Mouse (Mus musculus) heart, adult 2 months (tissue): ENCODE results near the gene Akap6. TPM values are rescaled to one million over a fixed set of nuclear protein-coding genes. Genes with fewer than 3 reads are reported as not detected.
A peak's percentile ranks its signal among the peaks of the same experiment; 100 is the strongest.

Source experiments
- DNase-seq, 2 experiments: peaks; one replicate each; pipeline ENCODE4 v3.0.0; 2021
- H3K27ac ChIP-seq: fragments of 200-600 bp; 2 replicates; pipeline ENCODE4 v1.8.1; 2022
- H3K27me3 ChIP-seq: fragments of 200-500 bp; 2 replicates; pipeline ENCODE4 v1.6.1; 2012; ENCODE audit warnings: mild to moderate bottlenecking, low read length, inconsistent platforms, mixed read lengths; ENCODE audit not compliant: control insufficient read depth, insufficient read depth
- H3K36me3 ChIP-seq: fragments of 200-500 bp; 2 replicates; pipeline ENCODE4 v1.6.1; 2012; ENCODE audit warnings: low read length, inconsistent platforms; ENCODE audit not compliant: control insufficient read depth, insufficient read depth
- H3K4me1 ChIP-seq: fragments of 200-500 bp; 2 replicates; pipeline ENCODE4 v1.6.1; 2011; ENCODE audit warnings: low read length; ENCODE audit not compliant: control insufficient read depth, insufficient read depth
- H3K4me3 ChIP-seq: fragments of 200-600 bp; 2 replicates; pipeline ENCODE4 v1.8.1; 2022
- H3K79me2 ChIP-seq: fragments of 200-500 bp; replicated peaks from 2 replicates; pipeline ENCODE4 v1.6.1; 2012; ENCODE audit warnings: mild to moderate bottlenecking, inconsistent platforms, low read length, moderate library complexity, mixed read lengths; ENCODE audit not compliant: control insufficient read depth, insufficient read depth
- H3K9ac ChIP-seq: fragments of 200-500 bp; 2 replicates; pipeline ENCODE4 v1.6.1; 2012; ENCODE audit warnings: low read depth, mild to moderate bottlenecking, control low read depth, inconsistent platforms, low read length, mixed read lengths
- CTCF ChIP-seq: fragments of 200-600 bp; IDR thresholded peaks from 2 replicates; pipeline ENCODE4 v1.8.1; 2022; ENCODE audit warnings: antibody characterized with exemption, mild to moderate bottlenecking, moderate library complexity
- EP300 ChIP-seq: fragments of 200-500 bp; IDR thresholded peaks from 2 replicates; pipeline ENCODE4 v1.6.1; 2011; ENCODE audit warnings: low read depth, low read length, control low read depth; ENCODE audit not compliant: insufficient read depth
- POLR2A ChIP-seq: fragments of 200-500 bp; IDR thresholded peaks from 2 replicates; pipeline ENCODE4 v1.6.1; 2011; ENCODE audit warnings: mild to moderate bottlenecking, low read depth, low read length, control low read depth; ENCODE audit not compliant: insufficient read depth
- WGBS: fragments of 180-500 bp; shearing (Covaris S2); methylation state at CpG from one replicate; pipeline ENCODE4 v1.1.7; 2018; 5-methylcytosine and 5-hydroxymethylcytosine counted together
- intact Hi-C: fragments of 180-260 bp; cut with DNase I; formaldehyde crosslinking; loops from one replicate; pipeline ENCODE4 v1.15.1; 2025
- polyA plus RNA-seq: library from polyadenylated mRNA; depleted of rRNA; stranded (reverse); fragments of >200 nt; gene quantifications from 2 replicates; pipeline ENCODE4 v1.2.3, GENCODE M21; 2012
- total RNA-seq, 2 experiments: library from RNA; stranded (reverse); gene quantifications; 2 replicates each; pipeline ENCODE4 v1.2.3; 2021

Akap6 gene
- total and polyA plus RNA-seq, 3 experiments, result 14.1 to 100 (median 94.6) TPM

- no peaks in the 10 kb centered on the region; the same call in none of the 2 replicates for H3K4me1 ChIP-seq
- H3K79me2 ChIP-seq, result no peaks in the 10 kb centered on the region
- no peak for DNase-seq
- H3K36me3 ChIP-seq, result peaks cover 5% of the 10 kb centered on the region
- H3K27me3 ChIP-seq, result no peaks in the 10 kb centered on the region
- no peak overlapping the region for H3K4me3 ChIP-seq
- 75% methylated on average over 6 of the region's 6 CpGs for WGBS
- intact Hi-C loops, result no loop called here
- no peak overlapping the region for H3K27ac ChIP-seq
- TF ChIP-seq EP300 (no peak), POLR2A (no peak), CTCF (no peak)
- no peak overlapping the region for H3K9ac ChIP-seq
Measured at GRCm38 (mm10) chr12:53029910-53030309, 330.7 kb downstream of the Akap6 start.

GRCm38 (mm10) chr12:53032762-53033161 is 333.6 kb downstream of the Akap6 start:
- Histone ChIP-seq H3K9ac (no peak overlapping the region), H3K4me1 (no peaks in the 10 kb centered on the region; the same call in none of the 2 replicates), H3K36me3 (peaks cover 5% of the 10 kb centered on the region), H3K4me3 (peak overlapping the region; percentile 6; the same call in 1 of the 2 replicates), H3K79me2 (no peaks in the 10 kb centered on the region), H3K27ac (peak overlapping the region; percentile 69), H3K27me3 (no peaks in the 10 kb centered on the region)
- intact Hi-C loops, result no loop called here
- 9% methylated on average over 7 of the region's 7 CpGs for WGBS
- peak; percentile 35 to 58 for DNase-seq
- TF ChIP-seq EP300 (no peak), CTCF (peak; percentile 26; the same call in 1 of the 2 replicates)

- 6% methylated on average over 14 of the region's 14 CpGs for WGBS
- H3K9ac ChIP-seq, result peak overlapping the region; percentile 34; the same call in 1 of the 2 replicates
- peak overlapping the region; percentile 69 for H3K27ac ChIP-seq
- DNase-seq, result peak; percentile 40 to 48
- H3K4me1 ChIP-seq, result no peaks in the 10 kb centered on the region; the same call in none of the 2 replicates
- H3K27me3 ChIP-seq, result no peaks in the 10 kb centered on the region
- TF ChIP-seq CTCF (no peak), POLR2A (no peak), EP300 (no peak)
- no peaks in the 10 kb centered on the region for H3K79me2 ChIP-seq
- peak overlapping the region; percentile 6; the same call in 1 of the 2 replicates for H3K4me3 ChIP-seq
- intact Hi-C loops, result no loop called here
- peaks cover 5% of the 10 kb centered on the region for H3K36me3 ChIP-seq
Measured at GRCm38 (mm10) chr12:53033404-53033913, 334.3 kb downstream of the Akap6 start.

GRCm38 (mm10) chr12:53040634-53041033 is 341.5 kb downstream of the Akap6 start:
- intact Hi-C loops, result no loop called here
- Histone ChIP-seq H3K27me3 (no peaks in the 10 kb centered on the region), H3K4me3 (no peak overlapping the region), H3K9ac (no peak overlapping the region), H3K36me3 (no peaks in the 10 kb centered on the region), H3K79me2 (no peaks in the 10 kb centered on the region), H3K4me1 (no peaks in the 10 kb centered on the region), H3K27ac (no peak overlapping the region)
- WGBS, result 91% methylated on average over 5 of the region's 5 CpGs
- TF ChIP-seq CTCF, result no peak
- TF ChIP-seq POLR2A, result no peak
- TF ChIP-seq EP300, result no peak
- DNase-seq, result no peak

- TF ChIP-seq POLR2A (no peak), CTCF (peak; percentile 74)
- DNase-seq, result peak in 1 of 2 experiments; percentile 26
- Histone ChIP-seq H3K9ac (no peak overlapping the region), H3K27me3 (no peaks in the 10 kb centered on the region), H3K36me3 (no peaks in the 10 kb centered on the region), H3K79me2 (no peaks in the 10 kb centered on the region), H3K4me1 (no peaks in the 10 kb centered on the region), H3K4me3 (no peak overlapping the region), H3K27ac (no peak overlapping the region)
- 46% methylated on average over 5 of the region's 5 CpGs for WGBS
- intact Hi-C loops, result no loop called here
Measured at GRCm38 (mm10) chr12:53042739-53043138, 343.6 kb downstream of the Akap6 start.

- DNase-seq, result no peak
- Histone ChIP-seq H3K27me3 (no peaks in the 10 kb centered on the region), H3K36me3 (peaks cover 6% of the 10 kb centered on the region; the same call in 1 of the 2 replicates), H3K4me3 (no peak overlapping the region), H3K4me1 (no peaks in the 10 kb centered on the region), H3K9ac (no peak overlapping the region), H3K79me2 (no peaks in the 10 kb centered on the region), H3K27ac (no peak overlapping the region)
- 79% methylated on average over 7 of the region's 7 CpGs for WGBS
- TF ChIP-seq POLR2A (no peak), EP300 (no peak), CTCF (no peak)
- intact Hi-C loops, result no loop called here
Measured at GRCm38 (mm10) chr12:53057606-53058005, 358.4 kb downstream of the Akap6 start.
